Comparison of ENCODE assay signal across 8 mouse cellular contexts in genomic region chr2:73059550-73060258, GRCm38 (mm10).
DNase-seq lines count a peak whose midpoint lies in the region; ATAC-seq lines count a peak whose summit lies in the region.

No protein-coding gene starts in this region.

- H3K4me1 ChIP-seq in heart, embryonic 10.5 days: peaks cover 9% of the 10 kb centered on the region
- peaks cover 31% of the 10 kb centered on the region for H3K4me1 ChIP-seq in liver, embryonic 12.5 days
- H3K4me1 ChIP-seq in midbrain, embryonic 10.5 days: 0 out of 2 replicates have a peak, but pooled peaks cover 2% of the 10 kb centered on the region

- peak; percentile 95 for DNase-seq in heart, adult 11 months
- no peak for DNase-seq in heart, embryonic 10.5 days (ENCODE audit: low spot score)
- DNase-seq in 3134 (ENCODE audit: extremely low read depth, insufficient read length, low spot score) (peak; percentile 21), ZHBTc4 (ENCODE audit: low read depth, low spot score) (peak; percentile 54)
- peak; percentile 48 for DNase-seq in thymus, postnatal 0 days (ENCODE audit: low spot score)
- no peak for DNase-seq in midbrain, embryonic 10.5 days (ENCODE audit: low spot score)

- H3K27ac ChIP-seq in heart, embryonic 10.5 days: no peak overlapping the region; the same call in 1 of the 2 replicates
- H3K27ac ChIP-seq in liver, embryonic 12.5 days: 0 out of 2 replicates have a peak overlapping the region, but pooled peaks have one; percentile 7
- no peak overlapping the region for H3K27ac ChIP-seq in midbrain, embryonic 10.5 days (replicated peaks)

- ATAC-seq in erythroid progenitor cell, adult 5-6 weeks (replicated peaks; ENCODE audit: low FRiP score, poor library complexity, severe bottlenecking): peak; percentile 41; the same call in 1 of the 2 replicates
- no peak for ATAC-seq in liver, embryonic 12.5 days

- H3K27me3 ChIP-seq in heart, embryonic 10.5 days (ENCODE audit: insufficient read depth, poor library complexity, severe bottlenecking): peaks cover 4% of the 10 kb centered on the region; the same call in 1 of the 2 replicates
- peaks cover 13% of the 10 kb centered on the region for H3K27me3 ChIP-seq in liver, embryonic 12.5 days (replicated peaks)
- peaks cover 5% of the 10 kb centered on the region; the same call in 1 of the 2 replicates for H3K27me3 ChIP-seq in midbrain, embryonic 10.5 days (ENCODE audit: low read depth, poor library complexity, severe bottlenecking)

- 25% methylated on average over 12 of the region's 12 CpGs for WGBS in heart, embryonic 10.5 days
- 28% methylated on average over 12 of the region's 12 CpGs for WGBS in liver, embryonic 12.5 days (ENCODE audit: insufficient replicate concordance)
- WGBS in midbrain, embryonic 10.5 days: 45% methylated on average over 12 of the region's 12 CpGs

- no peaks in the 10 kb centered on the region for H3K9me3 ChIP-seq in heart, embryonic 10.5 days
- no peaks in the 10 kb centered on the region for H3K9me3 ChIP-seq in liver, embryonic 12.5 days (replicated peaks)
- no peaks in the 10 kb centered on the region for H3K9me3 ChIP-seq in midbrain, embryonic 10.5 days (replicated peaks)

- no peaks in the 10 kb centered on the region for H3K36me3 ChIP-seq in heart, embryonic 10.5 days
- no peaks in the 10 kb centered on the region for H3K36me3 ChIP-seq in liver, embryonic 12.5 days
- no peaks in the 10 kb centered on the region for H3K36me3 ChIP-seq in midbrain, embryonic 10.5 days

- no peak overlapping the region for H3K9ac ChIP-seq in liver, embryonic 12.5 days

- H3K4me3 ChIP-seq in heart, embryonic 10.5 days: no peak overlapping the region
- H3K4me3 ChIP-seq in liver, embryonic 12.5 days: no peak overlapping the region
- no peak overlapping the region for H3K4me3 ChIP-seq in midbrain, embryonic 10.5 days

- H3K4me2 ChIP-seq in liver, embryonic 12.5 days: 0 out of 2 replicates have a peak overlapping the region, but pooled peaks have one; percentile 16

Comparison
In these comparisons a context has a peak if more than half of its experiments do, and no peak if none do; other contexts are left out.
1. DNase-seq: peak in heart, adult 11 months (single experiment), 3134 (single experiment), ZHBTc4 (single experiment) and thymus, postnatal 0 days (single experiment); none in heart, embryonic 10.5 days (single experiment) and midbrain, embryonic 10.5 days (single experiment).